Mouse (Mus musculus) testis, adult 2 months (tissue): ENCODE results near the gene Gsn.

Experiments
- CTCF ChIP-seq: fragments of 200-500 bp; IDR thresholded peaks from 2 replicates; pipeline ENCODE4 v1.5.1; 2012; ENCODE audit warnings: low read depth, mild to moderate bottlenecking, inconsistent platforms, low read length, moderate library complexity; ENCODE audit not compliant: control insufficient read depth, insufficient read depth, insufficient replicate concordance
- POLR2A ChIP-seq: fragments of 200-500 bp; IDR thresholded peaks from 2 replicates; pipeline ENCODE4 v1.6.1; 2012; ENCODE audit warnings: low read depth, mild to moderate bottlenecking, inconsistent platforms, low read length, moderate library complexity; ENCODE audit not compliant: control insufficient read depth

DNA sequence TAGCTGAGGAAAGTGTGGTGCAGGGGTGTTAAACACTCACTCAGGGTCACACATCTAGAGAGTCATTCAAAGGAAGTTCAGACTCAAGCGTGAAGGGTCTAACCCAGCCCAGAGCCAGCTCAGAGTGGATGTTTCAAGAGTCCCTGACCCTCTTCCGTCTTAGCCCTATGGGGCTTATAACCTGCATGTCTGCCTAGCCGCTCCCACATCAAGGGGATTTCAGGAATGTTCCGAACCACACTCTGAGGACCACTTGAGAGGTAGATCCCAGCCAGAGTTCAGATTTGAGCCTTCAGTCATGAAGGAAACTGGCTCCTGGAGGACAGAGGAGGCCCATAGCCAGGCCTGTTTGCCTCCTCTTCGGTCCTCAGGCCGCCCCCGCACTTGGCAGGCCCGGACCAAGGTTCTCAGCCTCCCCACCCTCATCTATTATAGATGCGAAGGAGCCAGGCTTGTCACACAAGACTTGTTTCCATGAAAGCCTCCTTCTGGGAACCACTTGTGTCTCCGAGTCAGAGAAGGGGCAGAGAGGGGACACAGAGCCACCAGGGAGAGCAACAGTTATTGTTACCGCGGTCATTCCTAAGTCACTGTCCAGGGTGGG is 30.9 kb downstream of the Gsn start:
- TF ChIP-seq POLR2A (no peak), CTCF (no peak)
